Mouse (Mus musculus) left cerebral cortex, postnatal 14 days (tissue): ENCODE data around the gene Rack1. TPM values are rescaled to one million over a fixed set of nuclear protein-coding genes. Genes with fewer than 3 reads are reported as not detected.
A peak's percentile ranks its signal among the peaks of the same experiment; 100 is the strongest.
"Not testable (repeated sequence)": the region's sequence is repeated elsewhere in the genome, so short reads cannot be mapped to it uniquely, and the experiment has no call there.

Source experiments
- DNase-seq, 2 experiments: peaks; one replicate each; pipeline ENCODE4 v3.0.0; 2021 to 2022; ENCODE audit warnings: low spot score in 2 of 2, mixed read lengths in 1 of 2
- intact Hi-C: fragments of 180-260 bp; cut with DNase I; formaldehyde crosslinking; loops from one replicate; pipeline ENCODE4 v1.15.1; 2025
- total RNA-seq, 2 experiments: library from RNA; stranded (reverse); gene quantifications; 2 replicates each; pipeline ENCODE4 v1.2.3; 2021

The Rack1 gene
- total RNA-seq, 2 experiments from 2014 or later = 252 to 259 TPM

GRCm38 (mm10) chr11:48833078-48833730 lies 33.1 kb downstream of the Rack1 start:
- intact Hi-C loops = no loop called here
- no peak for DNase-seq

GRCm38 (mm10) chr11:48833731-48834639 lies 33.9 kb downstream of the Rack1 start:
- intact Hi-C loops = loop anchor here (2.0 kb wide), 2 partner anchors 15 to 23 kb away; no protein-coding TSS in a partner anchor
- DNase-seq = peak; percentile 89 to 95

- intact Hi-C loops = loop anchor here (2.0 kb wide), 2 partner anchors 17 to 21 kb away; no protein-coding TSS in a partner anchor
- DNase-seq = no peak
Observed at GRCm38 (mm10) chr11:48835923-48836322, 35.8 kb downstream of the Rack1 start.

GRCm38 (mm10) chr11:48836990-48837309 lies 36.8 kb downstream of the Rack1 start:
- intact Hi-C loops = no loop called here
- no peak for DNase-seq

- intact Hi-C loops = no loop called here
Observed at GRCm38 (mm10) chr11:48837310-48838180, 37.4 kb downstream of the Rack1 start.

GRCm38 (mm10) chr11:48838181-48838797 lies 38.2 kb downstream of the Rack1 start:
- intact Hi-C loops = no loop called here
- DNase-seq = no peak

More at GRCm38 (mm10) chr11:48837310-48838180, 37.4 kb downstream of the Rack1 start:
- DNase-seq = peak in 1 of 2 experiments; percentile 53

- DNase-seq = no peak
- intact Hi-C loops = no loop called here
Observed at GRCm38 (mm10) chr11:48838879-48839680, 38.9 kb downstream of the Rack1 start.

GRCm38 (mm10) chr11:48840805-48841204 lies 40.7 kb downstream of the Rack1 start:
- intact Hi-C loops = no loop called here
- no peak for DNase-seq

- intact Hi-C loops = no loop called here
- DNase-seq = no peak
Observed at GRCm38 (mm10) chr11:48841213-48841612, 41.1 kb downstream of the Rack1 start.

- no peak for DNase-seq
- intact Hi-C loops = no loop called here
Observed at GRCm38 (mm10) chr11:48842378-48842792, 42.3 kb downstream of the Rack1 start.

GRCm38 (mm10) chr11:48843202-48843601 lies 43.1 kb downstream of the Rack1 start:
- DNase-seq = no peak
- intact Hi-C loops = no loop called here

- no peak for DNase-seq
- intact Hi-C loops = no loop called here
Observed at GRCm38 (mm10) chr11:48844309-48844708, 44.2 kb downstream of the Rack1 start.

GRCm38 (mm10) chr11:48845244-48845815 lies 45.2 kb downstream of the Rack1 start:
- intact Hi-C loops = no loop called here
- no peak for DNase-seq

- DNase-seq, intact Hi-C loops: not testable (repeated sequence)
Observed at GRCm38 (mm10) chr11:48846362-48846761, 46.2 kb downstream of the Rack1 start.

GRCm38 (mm10) chr11:48846881-48847280 lies 46.7 kb downstream of the Rack1 start:
- DNase-seq = no peak

GRCm38 (mm10) chr11:48850240-48850639 lies 50.1 kb downstream of the Rack1 start:
- no peak for DNase-seq
- intact Hi-C loops = loop anchor here (10.0 kb wide), 1 partner anchor 395 kb away; the partner anchor contains the start of gene Mgat1

More at GRCm38 (mm10) chr11:48846881-48847280, 46.7 kb downstream of the Rack1 start:
- intact Hi-C loops = no loop called here

- DNase-seq = no peak
- intact Hi-C loops = loop anchor here (10.0 kb wide), 1 partner anchor 393 kb away; the partner anchor contains the start of gene Mgat1
Observed at GRCm38 (mm10) chr11:48851270-48851995, 51.3 kb downstream of the Rack1 start.
